Mouse (Mus musculus): ENCODE data around the gene Ggct. TPM values are rescaled to one million over a fixed set of nuclear protein-coding genes. Genes with fewer than 3 reads are reported as not detected.

Ggct gene
- total RNA-seq (2014; rRNA removed; ENCODE audit: low replicate concordance) = 0.08 and 0.11 TPM in 2 replicates
- 6.4 and 7.0 TPM in 2 replicates for polyA plus RNA-seq (2015; fragmentation: Nextera tagmentation; extraction: Ambion mirVana)

DNA sequence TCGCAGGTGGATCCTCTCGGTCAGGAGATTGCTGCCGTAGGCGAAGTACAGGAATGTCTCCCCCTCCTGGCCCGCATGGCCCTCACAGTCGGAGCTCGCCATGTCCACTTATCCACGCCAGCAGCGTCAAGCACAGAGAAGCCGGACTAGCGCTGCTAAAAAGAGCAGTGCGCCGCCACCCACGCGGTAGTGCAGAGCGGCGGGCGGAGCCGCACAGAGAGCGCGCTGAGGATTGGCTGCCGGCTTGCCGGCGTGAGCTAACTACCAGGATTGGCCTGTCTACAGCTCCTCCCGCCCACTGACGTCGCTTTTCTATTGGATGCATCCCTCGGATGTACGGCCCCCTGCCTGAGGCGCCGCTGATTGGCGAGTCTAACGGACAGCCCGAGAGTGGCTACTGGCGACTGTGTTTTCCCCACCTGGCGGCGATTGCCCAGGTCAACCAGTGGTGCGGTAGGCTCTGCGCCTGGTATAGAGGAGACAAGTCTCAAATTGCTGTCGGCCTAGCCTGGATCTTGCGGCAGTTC is at the start of gene Ggct:
Ggct (minus strand) TSS at position 217 of the 527 bp plus-strand sequence.
- ATAC-seq (ENCODE audit: insufficient read depth, low read depth) = peak; percentile 100
- H3K4me1 ChIP-seq (ENCODE audit: control insufficient read depth, insufficient read depth) = no peaks in the 10 kb centered on the region
- DNase-seq (ENCODE audit: low spot score) = peak; percentile 97
- peak within 1 kb of the TSS; percentile 72 for H3K4me2 ChIP-seq (ENCODE audit: low read depth, low read length)
- H3K4me3 ChIP-seq (ENCODE audit: low read depth, low read length) = peak within 1 kb of the TSS; percentile 42
- H3K27ac ChIP-seq (ENCODE audit: low read depth) = no peak within 1 kb of the TSS
- H3K9ac ChIP-seq (replicated peaks; ENCODE audit: low read depth, low read length) = peak within 1 kb of the TSS; percentile 31; the same call in 1 of the 2 replicates
- under 1% methylated on average over 40 of the region's 41 CpGs for WGBS
- TF ChIP-seq CTCF (IDR thresholded peaks at IDR 0.05; ENCODE audit: low read depth) (peak; percentile 76), EP300 (IDR thresholded peaks at IDR 0.05; ENCODE audit: low read depth) (no peak)
- H3K9me3 ChIP-seq (replicated peaks; ENCODE audit: control insufficient read depth, low read length) = no peaks in the 10 kb centered on the region
- no peaks in the 10 kb centered on the region for H3K36me3 ChIP-seq (replicated peaks; ENCODE audit: control insufficient read depth, insufficient read depth, low read length)
- H3K27me3 ChIP-seq (ENCODE audit: control insufficient read depth, insufficient read depth, low read length) = no peaks in the 10 kb centered on the region

DNA sequence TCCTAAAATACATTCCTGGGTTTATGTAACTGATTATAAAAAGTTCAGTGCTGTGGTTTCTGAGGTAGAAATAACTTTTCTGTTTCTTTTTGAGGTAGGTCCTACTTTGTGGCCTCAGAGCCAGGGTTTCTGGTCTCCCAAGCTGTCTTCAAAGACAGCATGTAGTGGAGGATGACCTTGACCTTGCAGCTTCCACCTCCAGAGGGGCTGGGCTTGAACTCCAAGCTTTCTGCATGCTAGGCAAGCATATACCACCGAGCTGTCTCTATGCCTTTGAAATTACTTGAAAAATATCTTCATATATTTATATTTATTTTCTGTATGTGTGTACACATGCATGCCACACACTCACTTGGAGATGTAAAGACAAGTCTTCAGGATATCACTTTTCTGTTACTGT is 47.3 kb upstream of the Ggct start:
- Histone ChIP-seq H3K4me3 (ENCODE audit: low read depth, low read length) (no peak overlapping the region), H3K9me3 (replicated peaks; ENCODE audit: control insufficient read depth, low read length) (no peaks in the 10 kb centered on the region), H3K4me1 (ENCODE audit: control insufficient read depth, insufficient read depth) (peaks cover 3% of the 10 kb centered on the region; the same call in 1 of the 2 replicates), H3K4me2 (ENCODE audit: low read depth, low read length) (no peak overlapping the region), H3K27ac (ENCODE audit: low read depth) (no peak overlapping the region), H3K27me3 (ENCODE audit: control insufficient read depth, insufficient read depth, low read length) (no peaks in the 10 kb centered on the region), H3K9ac (replicated peaks; ENCODE audit: low read depth, low read length) (no peak overlapping the region), H3K36me3 (replicated peaks; ENCODE audit: control insufficient read depth, insufficient read depth, low read length) (no peaks in the 10 kb centered on the region)
- DNase-seq (ENCODE audit: low spot score) = no peak
- WGBS = 21% methylated on average over 1 of the region's 1 CpGs
- no peak for ATAC-seq (ENCODE audit: insufficient read depth, low read depth)
- TF ChIP-seq CTCF (IDR thresholded peaks at IDR 0.05; ENCODE audit: low read depth) (no peak), EP300 (IDR thresholded peaks at IDR 0.05; ENCODE audit: low read depth) (no peak)

DNA sequence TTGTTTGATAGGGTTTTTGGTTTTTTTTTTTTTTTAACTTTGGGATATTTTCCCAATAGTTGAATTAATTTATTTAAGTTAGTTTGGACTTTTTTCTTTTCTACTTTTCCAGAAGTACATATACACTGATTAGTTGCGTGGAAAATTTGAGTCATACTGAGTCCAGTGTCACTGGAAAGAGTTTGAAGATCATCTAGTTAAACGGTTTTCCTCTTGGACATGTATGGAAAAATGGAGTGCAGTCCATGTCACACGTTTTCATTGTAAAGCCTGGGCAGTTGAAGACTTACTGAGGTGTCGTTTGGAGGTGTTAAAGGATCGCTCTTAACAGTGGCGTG is 46.7 kb upstream of the Ggct start:
- H3K4me2 ChIP-seq (ENCODE audit: low read depth, low read length) = peak overlapping the region; percentile 71; the same call in 1 of the 2 replicates
- H3K36me3 ChIP-seq (replicated peaks; ENCODE audit: control insufficient read depth, insufficient read depth, low read length) = no peaks in the 10 kb centered on the region
- ATAC-seq (ENCODE audit: insufficient read depth, low read depth) (no peak), DNase-seq (ENCODE audit: low spot score) (no peak)
- peaks cover 3% of the 10 kb centered on the region; the same call in 1 of the 2 replicates for H3K4me1 ChIP-seq (ENCODE audit: control insufficient read depth, insufficient read depth)
- no peaks in the 10 kb centered on the region for H3K9me3 ChIP-seq (replicated peaks; ENCODE audit: control insufficient read depth, low read length)
- no peak overlapping the region for H3K4me3 ChIP-seq (ENCODE audit: low read depth, low read length)
- TF ChIP-seq EP300 (IDR thresholded peaks at IDR 0.05; ENCODE audit: low read depth) = no peak
- no peak for TF ChIP-seq CTCF (IDR thresholded peaks at IDR 0.05; ENCODE audit: low read depth)
- H3K27me3 ChIP-seq (ENCODE audit: control insufficient read depth, insufficient read depth, low read length) = no peaks in the 10 kb centered on the region
- WGBS = 33% methylated on average over 6 of the region's 6 CpGs
- no peak overlapping the region for H3K27ac ChIP-seq (ENCODE audit: low read depth)
- no peak overlapping the region for H3K9ac ChIP-seq (replicated peaks; ENCODE audit: low read depth, low read length)

DNA sequence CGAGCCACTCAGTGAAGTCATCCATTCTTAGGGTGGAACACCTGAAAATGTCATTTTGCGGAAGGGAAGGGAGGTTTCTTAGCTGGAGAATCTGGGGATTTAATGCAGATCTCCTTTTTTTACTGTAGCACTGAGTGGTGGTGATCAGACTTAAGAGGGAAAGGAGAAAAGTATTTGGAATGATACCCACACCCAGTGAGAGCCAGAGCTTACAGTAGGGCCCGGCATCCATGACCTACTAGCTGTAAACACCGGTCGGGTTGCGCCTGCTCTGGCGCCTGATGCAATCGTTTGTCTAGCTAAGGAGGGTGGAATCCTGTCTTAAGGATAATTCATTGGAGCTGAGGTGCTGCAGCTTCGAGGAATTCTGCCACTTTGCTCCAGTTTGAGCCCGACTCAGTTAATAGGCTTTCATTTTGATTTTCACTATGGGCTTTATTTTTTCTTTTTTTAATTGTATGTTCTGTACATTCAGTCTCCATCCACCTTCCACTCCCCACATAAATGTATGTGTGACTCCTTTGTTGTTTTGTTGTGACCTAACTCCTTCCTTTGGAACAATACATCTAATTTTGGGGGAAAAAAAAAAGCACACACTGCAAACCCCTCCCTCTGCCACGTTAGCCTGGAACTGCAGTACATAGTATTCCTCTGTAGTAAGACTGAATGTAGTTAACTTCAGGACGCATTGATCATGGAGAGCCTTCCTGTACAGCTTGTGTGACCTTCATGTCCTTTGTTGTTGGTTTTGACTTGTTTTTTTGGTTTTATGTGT is 46.1 kb upstream of the Ggct start:
- no peaks in the 10 kb centered on the region for H3K27me3 ChIP-seq (ENCODE audit: control insufficient read depth, insufficient read depth, low read length)
- no peak for TF ChIP-seq CTCF (IDR thresholded peaks at IDR 0.05; ENCODE audit: low read depth)
- no peak for TF ChIP-seq EP300 (IDR thresholded peaks at IDR 0.05; ENCODE audit: low read depth)
- H3K9me3 ChIP-seq (replicated peaks; ENCODE audit: control insufficient read depth, low read length) = no peaks in the 10 kb centered on the region
- peaks cover 2% of the 10 kb centered on the region; the same call in 1 of the 2 replicates for H3K4me1 ChIP-seq (ENCODE audit: control insufficient read depth, insufficient read depth)
- 2% methylated on average over 12 of the region's 12 CpGs for WGBS
- no peaks in the 10 kb centered on the region for H3K36me3 ChIP-seq (replicated peaks; ENCODE audit: control insufficient read depth, insufficient read depth, low read length)
- ATAC-seq (ENCODE audit: insufficient read depth, low read depth) (no peak), DNase-seq (ENCODE audit: low spot score) (peak; percentile 37)
- peak overlapping the region; percentile 86 for H3K4me3 ChIP-seq (ENCODE audit: low read depth, low read length)
- peak overlapping the region; percentile 86 for H3K27ac ChIP-seq (ENCODE audit: low read depth)
- peak overlapping the region; percentile 80 for H3K9ac ChIP-seq (replicated peaks; ENCODE audit: low read depth, low read length)
- H3K4me2 ChIP-seq (ENCODE audit: low read depth, low read length) = peak overlapping the region; percentile 71

DNA sequence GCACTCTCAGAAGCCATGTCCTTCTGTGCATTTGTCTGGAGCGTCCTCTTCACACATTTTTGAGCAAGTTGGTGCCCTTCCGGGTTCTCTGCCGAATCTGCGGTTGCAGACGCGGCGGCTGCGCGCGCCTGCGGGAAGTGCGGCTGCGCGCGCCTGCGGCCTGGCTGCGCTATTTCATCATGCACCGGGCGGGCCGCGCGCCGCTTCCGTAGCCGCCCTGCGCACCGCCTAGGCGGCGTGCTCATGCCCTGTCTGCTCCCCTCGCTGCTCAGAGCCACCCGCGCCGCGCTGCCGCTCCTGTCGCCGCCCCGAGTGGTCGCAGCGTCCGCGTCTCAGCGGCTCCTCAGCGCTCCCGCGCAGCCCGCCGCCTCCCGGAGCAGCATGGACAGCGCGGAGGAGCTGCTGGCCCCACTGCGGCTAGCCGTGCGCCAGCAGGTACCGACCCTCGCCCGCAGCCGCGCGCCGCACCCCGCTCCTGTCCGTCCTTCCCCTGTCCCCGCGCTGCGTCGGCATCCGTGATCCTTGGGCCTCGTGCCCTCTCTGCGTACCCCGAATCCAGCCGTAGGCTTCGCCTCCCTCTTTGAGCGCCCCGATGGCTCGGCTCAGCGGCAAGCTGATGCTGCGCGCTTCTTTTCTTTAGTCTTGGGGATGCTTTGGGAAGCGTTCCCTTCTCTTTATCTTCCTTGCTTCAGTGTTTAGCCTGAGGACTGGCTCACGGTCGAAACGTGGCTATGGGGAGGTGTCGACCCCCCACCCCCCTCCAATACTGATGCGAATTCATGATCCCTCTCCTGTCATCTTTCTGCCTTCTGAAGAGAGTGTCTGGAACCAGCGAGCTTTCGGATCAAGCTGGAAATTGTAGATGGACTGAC is 45.3 kb upstream of the Ggct start, which contains the start of gene Gars:
Gars (plus strand) TSS at position 209 of the 872 bp plus-strand sequence.
- peak within 1 kb of the TSS; percentile 86 for H3K27ac ChIP-seq (ENCODE audit: low read depth)
- peak within 1 kb of the TSS; percentile 71 for H3K4me2 ChIP-seq (ENCODE audit: low read depth, low read length)
- peak within 1 kb of the TSS; percentile 80 for H3K9ac ChIP-seq (replicated peaks; ENCODE audit: low read depth, low read length)
- no peaks in the 10 kb centered on the region for H3K9me3 ChIP-seq (replicated peaks; ENCODE audit: control insufficient read depth, low read length)
- under 1% methylated on average over 75 of the region's 87 CpGs for WGBS
- no peaks in the 10 kb centered on the region for H3K27me3 ChIP-seq (ENCODE audit: control insufficient read depth, insufficient read depth, low read length)
- TF ChIP-seq CTCF (IDR thresholded peaks at IDR 0.05; ENCODE audit: low read depth) = no peak
- no peak for TF ChIP-seq EP300 (IDR thresholded peaks at IDR 0.05; ENCODE audit: low read depth)
- H3K4me1 ChIP-seq (ENCODE audit: control insufficient read depth, insufficient read depth) = no peaks in the 10 kb centered on the region; the same call in 1 of the 2 replicates
- DNase-seq (ENCODE audit: low spot score) = peak; percentile 86
- no peaks in the 10 kb centered on the region for H3K36me3 ChIP-seq (replicated peaks; ENCODE audit: control insufficient read depth, insufficient read depth, low read length)
- peak within 1 kb of the TSS; percentile 86 for H3K4me3 ChIP-seq (ENCODE audit: low read depth, low read length)
- peak; percentile 94 for ATAC-seq (ENCODE audit: insufficient read depth, low read depth)

Measured in heart, postnatal 0 days (tissue).